Mouse (Mus musculus): ENCODE results near the gene Gnao1. TPM values are rescaled to one million over a fixed set of nuclear protein-coding genes. Genes with fewer than 3 reads are reported as not detected.
A peak's percentile ranks its signal among the peaks of the same experiment; 100 is the strongest.

Gene Gnao1
- polyA plus RNA-seq, 1 experiment from 2014 or later, result 19.3 TPM

- Histone ChIP-seq H3K9ac (no peak overlapping the region), H3K36me3 (0 out of 2 replicates have a peak, but pooled peaks cover 2% of the 10 kb centered on the region), H3K27ac (ENCODE audit: poor library complexity, severe bottlenecking) (no peak overlapping the region), H3K27me3 (replicated peaks) (peaks cover 3% of the 10 kb centered on the region), H3K4me1 (replicated peaks) (peaks cover 26% of the 10 kb centered on the region), H3K4me2 (no peak overlapping the region), H3K4me3 (no peak overlapping the region), H3K9me3 (replicated peaks) (no peaks in the 10 kb centered on the region)
- ATAC-seq (ENCODE audit: insufficient number of reproducible peaks, low FRiP score), result no peak
- WGBS, result 90% methylated on average over 1 of the region's 1 CpGs
Observed at GRCm38 (mm10) chr8:93817366-93817765, 7.6 kb downstream of the Gnao1 start.

- H3K27ac ChIP-seq (ENCODE audit: poor library complexity, severe bottlenecking), result no peak overlapping the region
Observed at GRCm38 (mm10) chr8:93819929-93820328, 10.2 kb downstream of the Gnao1 start.

GRCm38 (mm10) chr8:93821327-93821726, 11.6 kb downstream of the Gnao1 start:
- H3K4me3 ChIP-seq, result no peak overlapping the region
- WGBS, result 90% methylated on average over 7 of the region's 7 CpGs
- H3K36me3 ChIP-seq, result 0 out of 2 replicates have a peak, but pooled peaks cover 2% of the 10 kb centered on the region
- no peaks in the 10 kb centered on the region for H3K9me3 ChIP-seq (replicated peaks)
- no peak overlapping the region for H3K4me2 ChIP-seq
- no peak overlapping the region for H3K27ac ChIP-seq (ENCODE audit: poor library complexity, severe bottlenecking)
- H3K27me3 ChIP-seq (replicated peaks), result no peaks in the 10 kb centered on the region
- H3K4me1 ChIP-seq (replicated peaks), result peaks cover 16% of the 10 kb centered on the region
- no peak overlapping the region for H3K9ac ChIP-seq
- no peak for ATAC-seq (ENCODE audit: insufficient number of reproducible peaks, low FRiP score)

More at GRCm38 (mm10) chr8:93819929-93820328, 10.2 kb downstream of the Gnao1 start:
- H3K4me1 ChIP-seq (replicated peaks), result peaks cover 16% of the 10 kb centered on the region
- H3K9me3 ChIP-seq (replicated peaks), result no peaks in the 10 kb centered on the region
- H3K9ac ChIP-seq, result no peak overlapping the region
- WGBS, result 50% methylated on average over 4 of the region's 4 CpGs
- no peak overlapping the region for H3K4me2 ChIP-seq
- H3K27me3 ChIP-seq (replicated peaks), result no peaks in the 10 kb centered on the region
- no peak for ATAC-seq (ENCODE audit: insufficient number of reproducible peaks, low FRiP score)
- 0 out of 2 replicates have a peak, but pooled peaks cover 2% of the 10 kb centered on the region for H3K36me3 ChIP-seq
- no peak overlapping the region for H3K4me3 ChIP-seq

- no peak for ATAC-seq (ENCODE audit: insufficient number of reproducible peaks, low FRiP score)
- Histone ChIP-seq H3K9me3 (replicated peaks) (no peaks in the 10 kb centered on the region), H3K4me2 (no peak overlapping the region), H3K4me3 (no peak overlapping the region), H3K27me3 (replicated peaks) (no peaks in the 10 kb centered on the region), H3K36me3 (0 out of 2 replicates have a peak, but pooled peaks cover 3% of the 10 kb centered on the region), H3K9ac (no peak overlapping the region), H3K4me1 (replicated peaks) (peaks cover 9% of the 10 kb centered on the region; the same call in 1 of the 2 replicates), H3K27ac (ENCODE audit: poor library complexity, severe bottlenecking) (no peak overlapping the region)
- 63% methylated on average over 4 of the region's 4 CpGs for WGBS
Observed at GRCm38 (mm10) chr8:93825317-93825716, 15.6 kb downstream of the Gnao1 start.

GRCm38 (mm10) chr8:93830626-93831025, 20.9 kb downstream of the Gnao1 start:
- WGBS, result 83% methylated on average over 3 of the region's 3 CpGs
- 0 out of 2 replicates have a peak, but pooled peaks cover 3% of the 10 kb centered on the region for H3K36me3 ChIP-seq
- no peaks in the 10 kb centered on the region for H3K9me3 ChIP-seq (replicated peaks)
- H3K4me2 ChIP-seq, result no peak overlapping the region
- no peaks in the 10 kb centered on the region for H3K27me3 ChIP-seq (replicated peaks)
- no peak overlapping the region for H3K4me3 ChIP-seq
- H3K4me1 ChIP-seq (replicated peaks), result 0 out of 2 replicates have a peak, but pooled peaks cover 3% of the 10 kb centered on the region
- H3K27ac ChIP-seq (ENCODE audit: poor library complexity, severe bottlenecking), result no peak overlapping the region
- ATAC-seq (ENCODE audit: insufficient number of reproducible peaks, low FRiP score), result no peak
- no peak overlapping the region; the same call in 1 of the 2 replicates for H3K9ac ChIP-seq

- peaks cover 33% of the 10 kb centered on the region for H3K4me1 ChIP-seq (replicated peaks)
- H3K9me3 ChIP-seq (replicated peaks), result no peaks in the 10 kb centered on the region
- no peaks in the 10 kb centered on the region for H3K36me3 ChIP-seq
- no peak overlapping the region for H3K9ac ChIP-seq
- 60% methylated on average over 5 of the region's 5 CpGs for WGBS
- no peak overlapping the region for H3K27ac ChIP-seq (ENCODE audit: poor library complexity, severe bottlenecking)
- no peak overlapping the region for H3K4me2 ChIP-seq
- H3K27me3 ChIP-seq (replicated peaks), result no peaks in the 10 kb centered on the region
- no peak for ATAC-seq (ENCODE audit: insufficient number of reproducible peaks, low FRiP score)
- H3K4me3 ChIP-seq, result no peak overlapping the region
Observed at GRCm38 (mm10) chr8:93835771-93836170, 26.0 kb downstream of the Gnao1 start.

- WGBS, result 29% methylated on average over 8 of the region's 8 CpGs
- Histone ChIP-seq H3K4me3 (no peak overlapping the region), H3K4me1 (replicated peaks) (peaks cover 60% of the 10 kb centered on the region), H3K9me3 (replicated peaks) (no peaks in the 10 kb centered on the region), H3K36me3 (no peaks in the 10 kb centered on the region), H3K4me2 (peak overlapping the region; percentile 10; the same call in 1 of the 2 replicates), H3K27me3 (replicated peaks) (no peaks in the 10 kb centered on the region), H3K27ac (ENCODE audit: poor library complexity, severe bottlenecking) (0 out of 2 replicates have a peak overlapping the region, but pooled peaks have one; percentile 17), H3K9ac (no peak overlapping the region)
- ATAC-seq (ENCODE audit: insufficient number of reproducible peaks, low FRiP score), result no peak
Observed at GRCm38 (mm10) chr8:93839113-93839512, 29.3 kb downstream of the Gnao1 start.

GRCm38 (mm10) chr8:93840486-93840885, 30.7 kb downstream of the Gnao1 start:
- H3K27ac ChIP-seq (ENCODE audit: poor library complexity, severe bottlenecking), result 0 out of 2 replicates have a peak overlapping the region, but pooled peaks have one; percentile 10
- H3K27me3 ChIP-seq (replicated peaks), result no peaks in the 10 kb centered on the region
- no peak overlapping the region for H3K9ac ChIP-seq
- no peak overlapping the region for H3K4me3 ChIP-seq
- 49% methylated on average over 4 of the region's 4 CpGs for WGBS
- no peaks in the 10 kb centered on the region for H3K9me3 ChIP-seq (replicated peaks)
- ATAC-seq (ENCODE audit: insufficient number of reproducible peaks, low FRiP score), result no peak
- peaks cover 67% of the 10 kb centered on the region for H3K4me1 ChIP-seq (replicated peaks)
- H3K36me3 ChIP-seq, result no peaks in the 10 kb centered on the region
- H3K4me2 ChIP-seq, result 0 out of 2 replicates have a peak overlapping the region, but pooled peaks have one; percentile 22

GRCm38 (mm10) chr8:93840956-93841752, 31.4 kb downstream of the Gnao1 start:
- no peak overlapping the region for H3K4me3 ChIP-seq
- peak; percentile 30; the same call in 1 of the 2 replicates for ATAC-seq (ENCODE audit: insufficient number of reproducible peaks, low FRiP score)
- peak overlapping the region; percentile 22; the same call in 1 of the 2 replicates for H3K4me2 ChIP-seq
- peak overlapping the region; percentile 18; the same call in 1 of the 2 replicates for H3K27ac ChIP-seq (ENCODE audit: poor library complexity, severe bottlenecking)
- WGBS, result 26% methylated on average over 10 of the region's 10 CpGs
- no peaks in the 10 kb centered on the region for H3K27me3 ChIP-seq (replicated peaks)
- no peaks in the 10 kb centered on the region for H3K9me3 ChIP-seq (replicated peaks)
- H3K9ac ChIP-seq, result no peak overlapping the region
- H3K36me3 ChIP-seq, result no peaks in the 10 kb centered on the region
- H3K4me1 ChIP-seq (replicated peaks), result peaks cover 64% of the 10 kb centered on the region

GRCm38 (mm10) chr8:93842574-93842973, 32.8 kb downstream of the Gnao1 start:
- no peak for ATAC-seq (ENCODE audit: insufficient number of reproducible peaks, low FRiP score)
- peaks cover 70% of the 10 kb centered on the region for H3K4me1 ChIP-seq (replicated peaks)

GRCm38 (mm10) chr8:93843858-93844502, 34.2 kb downstream of the Gnao1 start:
- no peak for ATAC-seq (ENCODE audit: insufficient number of reproducible peaks, low FRiP score)

More at GRCm38 (mm10) chr8:93842574-93842973, 32.8 kb downstream of the Gnao1 start:
- Histone ChIP-seq H3K36me3 (no peaks in the 10 kb centered on the region), H3K9ac (no peak overlapping the region), H3K27me3 (replicated peaks) (no peaks in the 10 kb centered on the region), H3K9me3 (replicated peaks) (no peaks in the 10 kb centered on the region), H3K4me3 (no peak overlapping the region), H3K4me2 (no peak overlapping the region), H3K27ac (ENCODE audit: poor library complexity, severe bottlenecking) (no peak overlapping the region)
- 68% methylated on average over 4 of the region's 4 CpGs for WGBS

More at GRCm38 (mm10) chr8:93843858-93844502, 34.2 kb downstream of the Gnao1 start:
- Histone ChIP-seq H3K27ac (ENCODE audit: poor library complexity, severe bottlenecking) (no peak overlapping the region), H3K9me3 (replicated peaks) (no peaks in the 10 kb centered on the region), H3K27me3 (replicated peaks) (no peaks in the 10 kb centered on the region), H3K4me2 (0 out of 2 replicates have a peak overlapping the region, but pooled peaks have one; percentile 7), H3K4me1 (replicated peaks) (peaks cover 75% of the 10 kb centered on the region), H3K36me3 (no peaks in the 10 kb centered on the region), H3K4me3 (no peak overlapping the region), H3K9ac (peak overlapping the region; percentile 32; the same call in 1 of the 2 replicates)
- WGBS, result 36% methylated on average over 12 of the region's 12 CpGs
